Mouse (Mus musculus): ENCODE data around the gene Chtf18. TPM values are rescaled to one million over a fixed set of nuclear protein-coding genes. Genes with fewer than 3 reads are reported as not detected.

Gene Chtf18
- polyA plus RNA-seq, 1 experiment = 2.6 TPM

Other genes starting within 250 kb of the Chtf18 start
- gene Sstr5, start 230.1 kb downstream of the Chtf18 start, polyA plus RNA-seq (2012; rRNA removed) = 0.08 TPM in 1 of 2 replicates, not detected in the other
- gene Sox8, start 156.7 kb downstream of the Chtf18 start, polyA plus RNA-seq (2012; rRNA removed) = 1.0 and 1.2 TPM in 2 replicates
- 23.3 and 24.8 TPM in 2 replicates for gene Lmf1, start 148.3 kb downstream of the Chtf18 start, polyA plus RNA-seq (2012; rRNA removed)
- not detected in 2 replicates for gene Gng13, start 10.2 kb downstream of the Chtf18 start, polyA plus RNA-seq (2012; rRNA removed)
- gene Rpusd1, start 251 bp upstream of the Chtf18 start, polyA plus RNA-seq (2012; rRNA removed) = 25.8 and 28.8 TPM in 2 replicates
- gene Mslnl, start 8.6 kb upstream of the Chtf18 start, polyA plus RNA-seq (2012; rRNA removed) = 0.36 and 0.38 TPM in 2 replicates
- 17.7 and 34.7 TPM in 2 replicates for gene Msln, start 27.0 kb upstream of the Chtf18 start, polyA plus RNA-seq (2012; rRNA removed)
- gene Narfl, start 46.4 kb upstream of the Chtf18 start, polyA plus RNA-seq (2012; rRNA removed) = 19.1 and 23.9 TPM in 2 replicates
- gene Haghl, start 58.3 kb upstream of the Chtf18 start, polyA plus RNA-seq (2012; rRNA removed) = 45.8 and 47.3 TPM in 2 replicates
- 0.29 and 0.30 TPM in 2 replicates for gene Ccdc78, start 59.2 kb upstream of the Chtf18 start, polyA plus RNA-seq (2012; rRNA removed)
- 105 and 133 TPM in 2 replicates for gene Fam173a, start 65.5 kb upstream of the Chtf18 start, polyA plus RNA-seq (2012; rRNA removed)
- 0.23 TPM in 1 of 2 replicates, not detected in the other for gene AC134908.4, start 68.2 kb upstream of the Chtf18 start, polyA plus RNA-seq (2012; rRNA removed)
- 22.2 and 31.4 TPM in 2 replicates for gene Metrn, start 69.7 kb upstream of the Chtf18 start, polyA plus RNA-seq (2012; rRNA removed)
- 0.58 and 0.81 TPM in 2 replicates for gene Fbxl16, start 81.7 kb upstream of the Chtf18 start, polyA plus RNA-seq (2012; rRNA removed)
- 32.1 and 36.4 TPM in 2 replicates for gene Wdr24, start 96.2 kb upstream of the Chtf18 start, polyA plus RNA-seq (2012; rRNA removed)
- gene Jmjd8, start 101.4 kb upstream of the Chtf18 start, polyA plus RNA-seq (2012; rRNA removed) = 91.2 and 94.5 TPM in 2 replicates
- 219 and 228 TPM in 2 replicates for gene Stub1, start 106.0 kb upstream of the Chtf18 start, polyA plus RNA-seq (2012; rRNA removed)
- gene Rhbdl1, start 109.9 kb upstream of the Chtf18 start, polyA plus RNA-seq (2012; rRNA removed) = 129 and 138 TPM in 2 replicates
- gene Gm20683, start 114.3 kb upstream of the Chtf18 start, polyA plus RNA-seq (2012; rRNA removed) = 47.4 and 55.8 TPM in 2 replicates
- 54.0 and 60.0 TPM in 2 replicates for gene Rhot2, start 117.4 kb upstream of the Chtf18 start, polyA plus RNA-seq (2012; rRNA removed)
- 27.1 and 35.9 TPM in 2 replicates for gene Wdr90, start 134.1 kb upstream of the Chtf18 start, polyA plus RNA-seq (2012; rRNA removed)
- gene Mcrip2, start 141.3 kb upstream of the Chtf18 start, polyA plus RNA-seq (2012; rRNA removed) = 58.8 and 61.7 TPM in 2 replicates
- 89.7 and 105 TPM in 2 replicates for gene Mettl26, start 147.7 kb upstream of the Chtf18 start, polyA plus RNA-seq (2012; rRNA removed)
- gene Wfikkn1, start 153.4 kb upstream of the Chtf18 start, polyA plus RNA-seq (2012; rRNA removed) = 0.95 and 1.1 TPM in 2 replicates
- gene Rab40c, start 192.3 kb upstream of the Chtf18 start, polyA plus RNA-seq (2012; rRNA removed) = 49.5 and 51.3 TPM in 2 replicates
- 122 and 144 TPM in 2 replicates for gene Pigq, start 217.5 kb upstream of the Chtf18 start, polyA plus RNA-seq (2012; rRNA removed)
- 7.0 and 12.9 TPM in 2 replicates for gene Nhlrc4, start 217.5 kb upstream of the Chtf18 start, polyA plus RNA-seq (2012; rRNA removed)
- gene A930017K11Rik, start 225.1 kb upstream of the Chtf18 start, polyA plus RNA-seq (2012; rRNA removed) = 2.4 TPM in 2 replicates

Data from gonadal fat pad, adult 2 months (tissue).